Mouse (Mus musculus) thymus, postnatal 10 days (tissue): ENCODE data around the gene Vmn2r35.
"Not testable (repeated sequence)": the region's sequence is repeated elsewhere in the genome, so short reads cannot be mapped to it uniquely, and the experiment has no call there.

Experiments used
- DNase-seq, 2 experiments: peaks; one replicate each; pipeline ENCODE4 v3.0.0; 2021; ENCODE audit warnings: low spot score in 2 of 2

Vmn2r35 gene

GRCm38 (mm10) chr7:7819767-7820166 lies at the start of gene Vmn2r35:
Vmn2r35 (minus strand) TSS chr7:7819867.
- not testable (repeated sequence) for DNase-seq

- DNase-seq: not testable (repeated sequence)
These were observed 25.5 kb downstream of the Vmn2r35 start for GRCm38 (mm10) chr7:7794196-7794595.
